Mouse (Mus musculus) olfactory bulb, adult 2 months (tissue): ENCODE data around the gene Ttll3.

Source experiments
- CTCF ChIP-seq: fragments of 200-500 bp; IDR thresholded peaks from 2 replicates; pipeline ENCODE4 v1.5.1; 2012; ENCODE audit warnings: low read depth, mild to moderate bottlenecking, low read length, moderate library complexity; ENCODE audit not compliant: insufficient read depth
- POLR2A ChIP-seq: fragments of 200-500 bp; IDR thresholded peaks from 2 replicates; pipeline ENCODE4 v1.6.1; 2012; ENCODE audit warnings: mild to moderate bottlenecking, low read depth, low read length, moderate library complexity; ENCODE audit not compliant: insufficient read depth

- TF ChIP-seq CTCF (no peak), POLR2A (no peak)
Measured at GRCm38 (mm10) chr6:113455007-113455406, 65.9 kb downstream of the Ttll3 start.
